Mouse (Mus musculus) embryonic facial prominence, embryonic 15.5 days (tissue): ENCODE measurements around the gene Adarb2. TPM values are rescaled to one million over a fixed set of nuclear protein-coding genes. Genes with fewer than 3 reads are reported as not detected.

Experiments
- ATAC-seq: fragments of 200-750 bp; cut with Nextera tagmentation; 2 replicates; pipeline ENCODE4 v1.8.0; 2017; ENCODE audit warnings: low read depth, moderate TSS enrichment; ENCODE audit not compliant: insufficient number of reproducible peaks, low FRiP score, low TSS enrichment
- H3K27ac ChIP-seq: fragments of 300-500 bp; sonication (generic); replicated peaks from 2 replicates; pipeline ENCODE4 v1.5.1; 2015; ENCODE audit warnings: mild to moderate bottlenecking, inconsistent platforms
- H3K27me3 ChIP-seq: fragments of 300-500 bp; sonication (generic); 2 replicates; pipeline ENCODE4 v1.6.1; 2015; ENCODE audit warnings: inconsistent platforms
- H3K36me3 ChIP-seq: fragments of 300-500 bp; sonication (generic); 2 replicates; pipeline ENCODE4 v1.6.1; 2015; ENCODE audit warnings: mild to moderate bottlenecking, inconsistent platforms
- H3K4me1 ChIP-seq: fragments of 300-500 bp; sonication (generic); 2 replicates; pipeline ENCODE4 v1.6.1; 2015; ENCODE audit warnings: inconsistent platforms
- H3K4me2 ChIP-seq: fragments of 300-500 bp; sonication (generic); replicated peaks from 2 replicates; pipeline ENCODE4 v1.6.1; 2015; ENCODE audit warnings: mild to moderate bottlenecking, inconsistent platforms
- H3K4me3 ChIP-seq: fragments of 300-500 bp; sonication (generic); replicated peaks from 2 replicates; pipeline ENCODE4 v1.5.1; 2015; ENCODE audit warnings: mild to moderate bottlenecking, inconsistent platforms
- H3K9ac ChIP-seq: fragments of 300-500 bp; sonication (generic); 2 replicates; pipeline ENCODE4 v1.6.1; 2015; ENCODE audit warnings: inconsistent platforms
- H3K9me3 ChIP-seq: fragments of 300-500 bp; sonication (generic); replicated peaks from 2 replicates; pipeline ENCODE4 v1.6.1; 2016; ENCODE audit warnings: inconsistent platforms
- WGBS: fragments of 180-500 bp; shearing (Covaris S2); methylation state at CpG from one replicate; pipeline ENCODE4 v1.1.7; 2015; 5-methylcytosine and 5-hydroxymethylcytosine counted together
- polyA plus RNA-seq: library from polyadenylated mRNA; unstranded; fragments of >200 nt; fragmentation: Nextera tagmentation; extraction: Ambion mirVana; gene quantifications from 2 replicates; pipeline ENCODE4 v1.2.1, GENCODE M21; 2015

Adarb2 gene
- polyA plus RNA-seq, 1 experiment from 2014 or later: 1.6 TPM

DNA sequence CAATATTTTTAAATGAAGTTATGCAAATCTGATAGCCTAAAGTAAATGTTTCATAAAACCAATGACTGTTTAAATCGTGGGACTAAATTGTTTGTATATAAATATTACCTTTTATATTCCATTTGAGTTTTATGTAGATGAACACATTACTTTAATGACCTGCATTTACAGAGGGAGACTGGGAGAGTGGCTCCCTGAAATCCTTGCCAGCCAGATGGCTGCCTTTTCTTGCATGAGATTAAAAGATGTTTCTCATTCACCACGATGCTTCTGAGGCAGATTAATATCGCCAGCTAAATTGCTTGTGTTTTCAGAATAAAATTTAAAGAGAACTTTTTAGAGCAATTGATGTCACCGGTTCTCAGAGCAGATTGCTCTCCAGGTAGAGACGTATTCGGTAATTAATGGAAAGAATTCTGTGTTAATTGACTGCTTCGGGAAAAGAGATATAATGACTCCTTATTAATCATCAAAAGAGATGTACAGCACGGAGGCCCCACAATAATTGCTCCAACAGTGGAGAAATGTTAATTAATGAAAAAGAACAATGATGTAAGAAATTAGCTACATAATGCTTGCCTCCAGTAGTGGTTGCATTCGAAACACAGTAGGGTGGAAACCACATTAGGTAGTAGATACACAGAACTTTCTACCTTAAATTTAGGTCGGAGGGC, 527.4 kb downstream of the Adarb2 start:
- no peak overlapping the region for H3K4me2 ChIP-seq
- H3K9ac ChIP-seq: no peak overlapping the region
- no peaks in the 10 kb centered on the region for H3K9me3 ChIP-seq
- H3K27ac ChIP-seq: no peak overlapping the region
- H3K4me1 ChIP-seq: no peaks in the 10 kb centered on the region
- no peaks in the 10 kb centered on the region for H3K27me3 ChIP-seq
- WGBS: 73% methylated on average over 10 of the region's 10 CpGs
- H3K36me3 ChIP-seq: no peaks in the 10 kb centered on the region
- ATAC-seq: no peak
- no peak overlapping the region for H3K4me3 ChIP-seq

- Histone ChIP-seq H3K4me3 (no peak overlapping the region), H3K4me2 (no peak overlapping the region), H3K36me3 (no peaks in the 10 kb centered on the region), H3K9ac (no peak overlapping the region), H3K9me3 (no peaks in the 10 kb centered on the region), H3K27ac (no peak overlapping the region), H3K27me3 (no peaks in the 10 kb centered on the region), H3K4me1 (no peaks in the 10 kb centered on the region)
- no peak for ATAC-seq
- WGBS: 40% methylated on average over 5 of the region's 5 CpGs
Measured at GRCm38 (mm10) chr13:8737139-8737865, 534.6 kb downstream of the Adarb2 start.

GRCm38 (mm10) chr13:8742792-8743191, 540.1 kb downstream of the Adarb2 start:
- Histone ChIP-seq H3K36me3 (no peaks in the 10 kb centered on the region), H3K4me2 (no peak overlapping the region), H3K4me1 (no peaks in the 10 kb centered on the region), H3K27ac (no peak overlapping the region), H3K9me3 (no peaks in the 10 kb centered on the region), H3K27me3 (no peaks in the 10 kb centered on the region), H3K9ac (no peak overlapping the region), H3K4me3 (no peak overlapping the region)
- no peak for ATAC-seq
- WGBS: 81% methylated on average over 5 of the region's 5 CpGs

DNA sequence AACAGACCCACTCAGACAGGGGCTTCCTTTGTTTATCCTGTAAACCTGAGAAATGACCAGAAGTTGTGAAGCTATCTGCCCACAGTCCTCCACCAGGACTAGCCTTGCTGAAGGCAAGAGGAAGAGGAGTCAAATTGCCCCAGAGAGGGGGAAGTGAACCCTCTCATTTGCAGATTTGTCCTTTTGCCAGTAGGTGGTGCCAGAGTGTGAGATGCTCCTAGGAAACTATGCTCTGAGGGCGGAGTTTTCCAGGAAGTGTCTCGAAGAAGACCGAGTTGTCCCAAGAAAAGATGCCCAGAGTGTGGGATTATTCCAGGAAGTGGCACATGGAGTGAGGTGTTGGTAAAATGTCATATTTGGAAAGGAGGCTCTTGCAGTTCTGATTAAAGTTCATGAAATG, 541.9 kb downstream of the Adarb2 start:
- no peak overlapping the region for H3K4me2 ChIP-seq
- H3K36me3 ChIP-seq: no peaks in the 10 kb centered on the region
- no peak for ATAC-seq
- no peak overlapping the region for H3K27ac ChIP-seq
- no peaks in the 10 kb centered on the region for H3K27me3 ChIP-seq
- no peak overlapping the region for H3K9ac ChIP-seq
- no peaks in the 10 kb centered on the region for H3K9me3 ChIP-seq
- H3K4me1 ChIP-seq: no peaks in the 10 kb centered on the region
- no peak overlapping the region for H3K4me3 ChIP-seq
- 54% methylated on average over 3 of the region's 3 CpGs for WGBS

DNA sequence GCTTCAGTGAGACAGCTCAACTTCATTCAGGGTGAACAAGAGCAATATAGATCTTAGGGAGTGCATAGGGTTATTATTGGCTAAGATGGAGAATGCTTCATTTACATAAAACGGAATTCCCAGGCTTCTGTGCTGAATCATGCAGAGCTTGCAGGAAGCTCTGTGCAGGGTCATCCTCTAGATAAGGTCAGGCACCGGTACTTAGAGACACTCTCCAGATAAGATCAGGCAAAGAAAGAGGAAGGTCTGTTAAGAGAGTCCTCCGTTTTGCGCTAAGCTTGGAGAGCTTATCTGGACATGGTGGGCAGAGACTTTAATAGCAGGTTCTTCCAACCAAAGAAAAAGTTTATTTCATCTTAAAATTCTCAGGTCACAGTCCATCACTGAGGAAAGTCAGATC, 542.9 kb downstream of the Adarb2 start:
- no peaks in the 10 kb centered on the region for H3K9me3 ChIP-seq
- no peaks in the 10 kb centered on the region for H3K36me3 ChIP-seq
- H3K4me3 ChIP-seq: no peak overlapping the region
- H3K4me1 ChIP-seq: no peaks in the 10 kb centered on the region
- no peak overlapping the region for H3K27ac ChIP-seq
- H3K9ac ChIP-seq: no peak overlapping the region
- WGBS: 69% methylated on average over 4 of the region's 4 CpGs
- no peak overlapping the region for H3K4me2 ChIP-seq
- no peak for ATAC-seq
- no peaks in the 10 kb centered on the region for H3K27me3 ChIP-seq

DNA sequence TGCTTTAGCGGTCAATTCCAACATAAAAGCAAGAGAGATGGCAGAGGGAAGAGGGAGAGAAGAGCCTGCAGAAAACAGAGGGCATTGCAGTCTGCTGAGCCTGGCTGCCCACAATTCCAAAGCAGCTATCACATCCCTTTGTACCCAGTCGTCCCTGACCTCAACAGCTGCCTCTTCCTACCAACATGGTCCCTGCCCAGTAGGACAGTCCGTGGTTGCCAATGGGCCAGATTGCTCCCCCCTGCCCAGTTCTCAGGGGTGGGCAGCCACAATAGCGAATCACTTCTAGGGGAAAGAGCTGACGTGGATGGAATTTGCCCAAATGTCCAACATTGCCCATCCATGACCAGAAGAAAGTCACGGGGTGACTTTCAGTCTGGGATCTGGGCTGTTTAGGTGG, 546.8 kb downstream of the Adarb2 start:
- 80% methylated on average over 6 of the region's 6 CpGs for WGBS
- Histone ChIP-seq H3K9me3 (no peaks in the 10 kb centered on the region), H3K4me2 (no peak overlapping the region), H3K27me3 (no peaks in the 10 kb centered on the region), H3K4me1 (no peaks in the 10 kb centered on the region), H3K36me3 (no peaks in the 10 kb centered on the region), H3K9ac (no peak overlapping the region), H3K4me3 (no peak overlapping the region), H3K27ac (no peak overlapping the region)
- no peak for ATAC-seq

DNA sequence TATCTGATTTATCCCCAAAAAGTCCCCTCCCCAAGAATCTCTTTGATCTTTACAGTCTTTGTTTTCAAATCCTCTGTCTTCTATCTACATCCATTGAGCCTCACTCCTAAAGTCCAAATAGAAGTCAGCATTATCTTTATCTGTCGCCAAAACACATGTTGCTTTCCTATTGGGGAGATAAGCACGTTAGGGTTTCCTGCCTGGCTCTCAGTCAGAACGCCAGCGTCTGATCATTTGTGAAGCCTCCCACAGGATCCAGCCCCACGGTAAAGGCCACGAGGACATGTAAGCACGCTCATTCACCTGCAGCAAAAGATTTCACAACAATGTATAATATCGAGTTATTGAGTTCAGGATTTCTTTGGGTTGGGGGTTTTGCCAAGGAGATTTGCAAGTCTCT, 558.3 kb downstream of the Adarb2 start:
- no peak overlapping the region for H3K27ac ChIP-seq
- no peak overlapping the region for H3K4me3 ChIP-seq
- 64% methylated on average over 8 of the region's 8 CpGs for WGBS
- no peaks in the 10 kb centered on the region for H3K27me3 ChIP-seq
- no peak for ATAC-seq
- no peak overlapping the region for H3K4me2 ChIP-seq
- H3K9me3 ChIP-seq: no peaks in the 10 kb centered on the region
- no peak overlapping the region for H3K9ac ChIP-seq
- no peaks in the 10 kb centered on the region for H3K4me1 ChIP-seq
- H3K36me3 ChIP-seq: no peaks in the 10 kb centered on the region

DNA sequence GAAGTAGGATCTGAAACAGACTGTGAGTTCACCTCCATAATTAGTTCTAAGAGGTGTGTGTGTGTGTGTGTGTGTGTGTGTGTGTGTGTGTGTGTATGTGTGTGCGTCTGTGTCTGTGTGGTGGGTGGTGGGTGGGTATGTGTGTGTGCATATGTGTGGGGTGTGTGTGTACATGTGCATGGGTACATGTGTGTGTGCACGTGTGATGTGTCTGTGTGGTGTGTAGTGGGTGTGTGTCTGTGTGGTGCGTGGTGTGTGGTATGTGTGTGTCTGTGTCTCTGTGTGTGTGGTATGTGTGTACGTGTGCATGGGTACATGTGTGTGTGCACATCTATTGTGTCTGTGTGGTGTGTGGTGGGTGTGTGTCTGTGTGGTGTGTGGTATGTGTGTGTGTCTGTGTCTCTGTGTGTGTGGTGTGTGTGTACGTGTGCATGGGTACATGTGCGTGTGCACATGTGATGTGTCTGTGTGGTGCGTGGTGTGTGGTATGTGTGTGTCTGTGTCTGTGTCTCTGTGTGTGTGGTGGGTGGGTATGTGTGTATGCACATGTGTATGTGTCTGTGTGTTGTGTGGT, 567.1 kb downstream of the Adarb2 start:
- Histone ChIP-seq H3K4me1 (no peaks in the 10 kb centered on the region), H3K27me3 (no peaks in the 10 kb centered on the region), H3K9ac (no peak overlapping the region), H3K36me3 (no peaks in the 10 kb centered on the region), H3K27ac (no peak overlapping the region), H3K4me3 (no peak overlapping the region), H3K4me2 (no peak overlapping the region), H3K9me3 (no peaks in the 10 kb centered on the region)
- ATAC-seq: no peak
- 94% methylated on average over 7 of the region's 7 CpGs for WGBS

DNA sequence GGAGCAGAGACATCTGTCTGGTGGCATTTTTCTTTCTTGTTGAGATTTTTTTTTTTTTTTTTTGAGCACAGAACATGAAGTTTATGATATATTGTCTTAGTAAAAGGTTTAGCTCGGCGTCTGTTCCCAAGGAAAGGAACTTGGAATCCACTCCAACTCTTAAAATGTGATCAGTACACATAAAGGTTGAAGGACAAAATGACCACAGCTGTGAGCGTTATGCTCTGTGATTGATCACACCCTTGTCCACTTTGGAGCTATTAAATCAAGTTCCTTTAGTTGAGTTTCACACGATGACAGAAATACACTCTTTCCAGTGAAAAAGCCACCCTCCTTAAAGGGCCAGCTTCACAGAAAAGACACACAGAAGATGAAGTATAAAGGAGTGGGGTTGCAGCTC, 568.0 kb downstream of the Adarb2 start:
- no peaks in the 10 kb centered on the region for H3K27me3 ChIP-seq
- ATAC-seq: no peak
- 68% methylated on average over 4 of the region's 4 CpGs for WGBS
- no peak overlapping the region for H3K9ac ChIP-seq
- H3K36me3 ChIP-seq: no peaks in the 10 kb centered on the region
- no peaks in the 10 kb centered on the region for H3K9me3 ChIP-seq
- no peak overlapping the region for H3K27ac ChIP-seq
- no peak overlapping the region for H3K4me3 ChIP-seq
- H3K4me1 ChIP-seq: no peaks in the 10 kb centered on the region
- no peak overlapping the region for H3K4me2 ChIP-seq

- H3K9me3 ChIP-seq: no peaks in the 10 kb centered on the region
- H3K4me3 ChIP-seq: no peak overlapping the region
- H3K27ac ChIP-seq: no peak overlapping the region
- no peak overlapping the region for H3K4me2 ChIP-seq
- no peaks in the 10 kb centered on the region for H3K36me3 ChIP-seq
- H3K9ac ChIP-seq: no peak overlapping the region
- ATAC-seq: no peak
- H3K27me3 ChIP-seq: no peaks in the 10 kb centered on the region
- 58% methylated on average over 4 of the region's 4 CpGs for WGBS
- H3K4me1 ChIP-seq: no peaks in the 10 kb centered on the region
Measured at GRCm38 (mm10) chr13:8780441-8780840, 577.8 kb downstream of the Adarb2 start.

- no peak overlapping the region for H3K4me3 ChIP-seq
- no peaks in the 10 kb centered on the region for H3K36me3 ChIP-seq
- ATAC-seq: no peak
- H3K9ac ChIP-seq: no peak overlapping the region
- H3K27ac ChIP-seq: no peak overlapping the region
- 30% methylated on average over 4 of the region's 4 CpGs for whole genome bisulfite sequencing
- H3K9me3 ChIP-seq: no peaks in the 10 kb centered on the region
- H3K4me1 ChIP-seq: no peaks in the 10 kb centered on the region
- no peak overlapping the region for H3K4me2 ChIP-seq
- H3K27me3 ChIP-seq: no peaks in the 10 kb centered on the region
Measured at GRCm38 (mm10) chr13:8782636-8783035, 580.0 kb downstream of the Adarb2 start.
